Comparison of ENCODE assay signal across 8 mouse cellular contexts in the genomic region with DNA sequence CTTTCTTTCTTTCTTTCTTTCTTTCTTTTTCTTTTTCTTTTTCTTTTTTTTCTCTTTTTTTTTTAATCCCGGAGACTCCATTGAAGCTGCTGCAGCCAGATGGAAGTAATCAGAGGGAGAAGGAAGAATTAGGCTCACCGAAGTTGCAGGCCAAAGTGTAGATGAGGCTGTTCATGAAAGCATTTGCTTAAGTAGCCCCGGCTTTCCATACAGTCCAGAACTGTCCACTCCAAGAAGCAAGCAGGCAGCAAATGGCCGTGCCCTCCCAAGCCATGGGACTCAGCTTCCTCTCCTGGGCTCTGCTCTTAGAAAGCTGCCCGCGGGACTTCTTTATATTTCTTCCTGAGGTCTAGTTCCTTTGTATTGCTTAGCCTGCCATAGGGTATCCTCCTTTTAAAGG. TPM values are rescaled to one million over a fixed set of nuclear protein-coding genes. Genes with fewer than 3 reads are reported as not detected.
DNase-seq lines count a peak whose midpoint lies in the region; ATAC-seq and TF ChIP-seq lines count a peak whose summit lies in the region.

No protein-coding gene starts in this region.

- H3K4me2 ChIP-seq in heart, embryonic 11.5 days = peak overlapping the region; percentile 92
- H3K4me2 ChIP-seq in hindbrain, postnatal 0 days (ENCODE audit: low read depth, low read length) = peak overlapping the region; percentile 91
- peak overlapping the region; percentile 96 for H3K4me2 ChIP-seq in midbrain, embryonic 16.5 days (ENCODE audit: low read length)

- TF ChIP-seq CTCF in hindbrain, postnatal 0 days (IDR thresholded peaks at IDR 0.05; ENCODE audit: low read depth) = no peak

- no peak for ATAC-seq in heart, embryonic 11.5 days (replicated peaks; ENCODE audit: insufficient number of reproducible peaks, low FRiP score, low TSS enrichment)
- ATAC-seq in hindbrain, postnatal 0 days = no peak
- ATAC-seq in midbrain, embryonic 16.5 days = no peak

- no peaks in the 10 kb centered on the region for H3K36me3 ChIP-seq in heart, embryonic 11.5 days (ENCODE audit: control insufficient read depth, insufficient read depth, low read length)
- no peaks in the 10 kb centered on the region for H3K36me3 ChIP-seq in hindbrain, postnatal 0 days (ENCODE audit: insufficient read depth, low read length)
- H3K36me3 ChIP-seq in midbrain, embryonic 16.5 days (ENCODE audit: control insufficient read depth, insufficient read depth, low read length) = no peaks in the 10 kb centered on the region

- no peaks in the 10 kb centered on the region for H3K9me3 ChIP-seq in heart, embryonic 11.5 days (replicated peaks; ENCODE audit: control insufficient read depth, low read length)
- no peaks in the 10 kb centered on the region for H3K9me3 ChIP-seq in hindbrain, postnatal 0 days (ENCODE audit: low read length)
- H3K9me3 ChIP-seq in midbrain, embryonic 16.5 days (replicated peaks; ENCODE audit: control insufficient read depth, low read length, poor library complexity, severe bottlenecking) = no peaks in the 10 kb centered on the region

- intact Hi-C loops in heart, postnatal 36 days (cut with DNase I) = loop anchor here (5.0 kb wide), 2 partner anchors 72 to 117 kb away; no protein-coding TSS in a partner anchor
- intact Hi-C loops in left cerebral cortex, postnatal 25 days (cut with DNase I) = loop anchor here (5.0 kb wide), 1 partner anchor 77 kb away; no protein-coding TSS in a partner anchor

- DNase-seq in heart, postnatal 36 days = no peak
- peak; percentile 25 for DNase-seq in embryo, embryonic 9.5 days (ENCODE audit: extremely low spot score)
- DNase-seq in hindbrain, postnatal 0 days (ENCODE audit: low spot score) = no peak
- no peak for DNase-seq in left cerebral cortex, postnatal 25 days (ENCODE audit: low spot score in 2 of 2)
- DNase-seq in spleen, adult 12 weeks (ENCODE audit: low spot score) = no peak
- no peak for DNase-seq in frontal cortex, postnatal 14 days (ENCODE audit: low spot score in 2 of 2)

- H3K27ac ChIP-seq in heart, embryonic 11.5 days (ENCODE audit: low read depth, low read length) = no peak overlapping the region
- peak overlapping the region; percentile 71; the same call in 1 of the 2 replicates for H3K27ac ChIP-seq in hindbrain, postnatal 0 days
- H3K27ac ChIP-seq in midbrain, embryonic 16.5 days (ENCODE audit: low read length) = no peak overlapping the region

- H3K4me3 ChIP-seq in heart, embryonic 11.5 days (ENCODE audit: low read depth, low read length) = peak overlapping the region; percentile 55; the same call in 1 of the 2 replicates
- H3K4me3 ChIP-seq in hindbrain, postnatal 0 days (ENCODE audit: low read length) = peak overlapping the region; percentile 39
- H3K4me3 ChIP-seq in midbrain, embryonic 16.5 days (ENCODE audit: low read depth, low read length) = peak overlapping the region; percentile 47; the same call in 1 of the 2 replicates

- H3K4me1 ChIP-seq in heart, embryonic 11.5 days (ENCODE audit: control insufficient read depth, insufficient read depth, low read length) = peaks cover 15% of the 10 kb centered on the region
- peaks cover 16% of the 10 kb centered on the region for H3K4me1 ChIP-seq in hindbrain, postnatal 0 days (ENCODE audit: insufficient read depth, low read length)
- H3K4me1 ChIP-seq in midbrain, embryonic 16.5 days (ENCODE audit: control insufficient read depth, insufficient read depth, low read length) = peaks cover 28% of the 10 kb centered on the region

- no peak overlapping the region for H3K9ac ChIP-seq in heart, embryonic 11.5 days (ENCODE audit: low read depth, low read length)
- no peak overlapping the region for H3K9ac ChIP-seq in hindbrain, postnatal 0 days (replicated peaks; ENCODE audit: low read length)
- no peak overlapping the region for H3K9ac ChIP-seq in midbrain, embryonic 16.5 days (ENCODE audit: low read depth, low read length)

- H3K27me3 ChIP-seq in heart, embryonic 11.5 days (ENCODE audit: control insufficient read depth, insufficient read depth, low read length) = peaks cover 24% of the 10 kb centered on the region
- 0 out of 2 replicates have a peak, but pooled peaks cover 12% of the 10 kb centered on the region for H3K27me3 ChIP-seq in hindbrain, postnatal 0 days (ENCODE audit: insufficient read depth, low read length)
- H3K27me3 ChIP-seq in midbrain, embryonic 16.5 days (ENCODE audit: control insufficient read depth, insufficient read depth, low read depth, low read length) = peaks cover 3% of the 10 kb centered on the region

- 37% methylated on average over 6 of the region's 6 CpGs for WGBS in heart, embryonic 11.5 days (ENCODE audit: insufficient replicate concordance)
- 17% methylated on average over 6 of the region's 6 CpGs for WGBS in hindbrain, postnatal 0 days
- 15% methylated on average over 6 of the region's 6 CpGs for WGBS in midbrain, embryonic 16.5 days

RNA-seq across cellular contexts. Expression of gene Gli2, which starts 1.0 kb away (rescaled TPM):
- 3.3 and 4.1 TPM in 2 replicates for polyA plus RNA-seq in heart, embryonic 11.5 days (2014; fragmentation: Nextera tagmentation; extraction: Ambion mirVana)
- total RNA-seq in heart, postnatal 36 days (2021) = 1 to 10 TPM; 1.0 to 2.0 TPM
- total RNA-seq in hindbrain, postnatal 0 days (2014; rRNA removed) = 12.0 and 13.9 TPM in 2 replicates
- polyA plus RNA-seq in hindbrain, postnatal 0 days (2015; fragmentation: Nextera tagmentation; extraction: Ambion mirVana) = 2.0 and 3.0 TPM in 2 replicates
- 1.1 TPM in 2 replicates for polyA plus RNA-seq in midbrain, embryonic 16.5 days (2015; fragmentation: Nextera tagmentation; extraction: Ambion mirVana)
- total RNA-seq in left cerebral cortex, postnatal 25 days (2021) = 1 to 10 TPM; 2.7 to 3.4 TPM
